Mouse (Mus musculus) neural tube, embryonic 14.5 days (tissue): ENCODE measurements at regions not wholly inside any gene's neighbourhood (a gene's known extent, or its start where the extent isn't known, plus 50 kb on each side); places are given as distances from the start of the nearest gene placed in this dataset.
"Not testable (repeated sequence)": the region's sequence is repeated elsewhere in the genome, so short reads cannot be mapped to it uniquely, and the experiment has no call there.

Experiments used
- ATAC-seq: fragments of 200-750 bp; cut with Nextera tagmentation; 2 replicates; pipeline ENCODE4 v1.8.0; 2017; ENCODE audit warnings: low read depth, mild to moderate bottlenecking, moderate TSS enrichment, moderate library complexity
- H3K27ac ChIP-seq: fragments of 300-500 bp; sonication (generic); 2 replicates; pipeline ENCODE4 v1.5.1; 2014; ENCODE audit warnings: low read depth, mild to moderate bottlenecking, control low read depth, low read length, moderate library complexity, mixed read lengths
- H3K27me3 ChIP-seq: fragments of 300-500 bp; sonication (generic); 2 replicates; pipeline ENCODE4 v1.6.1; 2014; ENCODE audit warnings: low read length; ENCODE audit not compliant: control insufficient read depth, insufficient read depth
- H3K36me3 ChIP-seq: fragments of 300-500 bp; sonication (generic); 2 replicates; pipeline ENCODE4 v1.6.1; 2014; ENCODE audit warnings: low read length, mixed read lengths; ENCODE audit not compliant: control insufficient read depth, insufficient read depth
- H3K4me1 ChIP-seq: fragments of 300-500 bp; sonication (generic); 2 replicates; pipeline ENCODE4 v1.6.1; 2014; ENCODE audit warnings: low read length; ENCODE audit not compliant: control insufficient read depth, insufficient read depth
- H3K4me2 ChIP-seq: fragments of 300-500 bp; sonication (generic); 2 replicates; pipeline ENCODE4 v1.6.1; 2014; ENCODE audit warnings: mild to moderate bottlenecking, low read depth, low read length, control low read depth
- H3K4me3 ChIP-seq: fragments of 300-500 bp; sonication (generic); 2 replicates; pipeline ENCODE4 v1.5.1; 2014; ENCODE audit warnings: low read depth, low read length, control low read depth, mixed read lengths
- H3K9ac ChIP-seq: fragments of 300-500 bp; sonication (generic); replicated peaks from 2 replicates; pipeline ENCODE4 v1.6.1; 2014; ENCODE audit warnings: low read depth, mild to moderate bottlenecking, control low read depth, low read length, mixed read lengths
- H3K9me3 ChIP-seq: fragments of 300-500 bp; sonication (generic); 2 replicates; pipeline ENCODE4 v1.6.1; 2016; ENCODE audit warnings: low read length; ENCODE audit not compliant: control insufficient read depth
- WGBS: fragments of 180-500 bp; shearing (Covaris S2); extraction: QIAGEN DNeasy Blood & Tissue Kit; methylation state at CpG from one replicate; pipeline ENCODE4 v1.1.7; 2014; 5-methylcytosine and 5-hydroxymethylcytosine counted together

DNA sequence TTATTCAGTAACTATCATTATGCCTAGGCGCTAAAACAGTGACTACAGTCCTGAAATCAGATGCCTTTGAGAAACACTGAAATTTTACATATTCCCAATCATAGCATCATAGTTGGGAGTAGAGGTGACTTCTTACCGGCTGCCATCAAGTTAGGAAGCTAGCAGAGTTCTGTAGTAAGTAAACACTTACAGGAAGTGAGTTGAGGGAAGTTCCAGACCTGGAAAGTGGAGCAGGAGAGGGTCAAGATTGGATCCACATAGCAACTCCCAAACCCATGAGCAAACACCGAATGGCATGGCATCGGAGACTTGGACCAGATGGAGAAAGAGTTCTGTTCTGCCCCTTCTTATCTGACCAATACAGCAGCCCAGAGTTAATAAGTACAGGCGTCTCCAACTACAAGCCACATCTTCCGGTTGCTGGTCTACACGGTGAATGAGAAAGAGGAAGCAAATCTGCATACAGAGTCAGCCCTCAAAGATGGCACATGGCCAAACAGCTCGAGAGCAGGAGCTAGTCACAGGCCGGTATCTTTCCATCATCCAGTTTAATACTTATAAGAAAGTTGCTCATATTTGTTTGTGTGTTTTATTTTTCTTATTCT, 184.8 kb upstream of the Slc7a11 start:
- H3K4me2 ChIP-seq = no peak overlapping the region
- no peak overlapping the region for H3K9ac ChIP-seq
- WGBS = 91% methylated on average over 9 of the region's 9 CpGs
- no peaks in the 10 kb centered on the region for H3K27me3 ChIP-seq
- H3K4me3 ChIP-seq = no peak overlapping the region
- H3K9me3 ChIP-seq = no peaks in the 10 kb centered on the region
- no peaks in the 10 kb centered on the region for H3K4me1 ChIP-seq
- no peak overlapping the region for H3K27ac ChIP-seq
- no peaks in the 10 kb centered on the region for H3K36me3 ChIP-seq
- no peak for ATAC-seq

DNA sequence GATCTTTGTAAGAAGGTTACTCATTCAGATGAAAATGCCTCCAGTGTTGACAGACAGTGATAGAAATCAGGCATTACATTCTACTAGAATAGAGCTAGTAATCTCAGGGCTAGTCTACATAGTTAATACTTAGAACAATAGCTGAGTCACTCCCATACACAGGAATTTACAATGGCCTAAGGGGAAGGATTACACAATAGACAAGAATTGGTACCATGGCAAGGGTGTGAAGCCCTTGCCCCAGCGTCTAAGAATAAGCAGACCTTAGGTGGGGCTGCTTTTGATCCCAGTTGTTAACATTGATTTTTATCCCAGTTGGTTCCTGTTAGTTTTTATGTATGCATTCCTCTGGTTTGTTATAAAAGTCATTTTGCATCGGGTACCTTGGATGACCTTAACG, 177.8 kb upstream of the Slc7a11 start:
- not testable (repeated sequence) for H3K4me1 ChIP-seq, H3K36me3 ChIP-seq, ATAC-seq, H3K27me3 ChIP-seq, H3K4me2 ChIP-seq, H3K4me3 ChIP-seq, H3K9me3 ChIP-seq, H3K9ac ChIP-seq, H3K27ac ChIP-seq
- 73% methylated on average over 3 of the region's 3 CpGs for WGBS

DNA sequence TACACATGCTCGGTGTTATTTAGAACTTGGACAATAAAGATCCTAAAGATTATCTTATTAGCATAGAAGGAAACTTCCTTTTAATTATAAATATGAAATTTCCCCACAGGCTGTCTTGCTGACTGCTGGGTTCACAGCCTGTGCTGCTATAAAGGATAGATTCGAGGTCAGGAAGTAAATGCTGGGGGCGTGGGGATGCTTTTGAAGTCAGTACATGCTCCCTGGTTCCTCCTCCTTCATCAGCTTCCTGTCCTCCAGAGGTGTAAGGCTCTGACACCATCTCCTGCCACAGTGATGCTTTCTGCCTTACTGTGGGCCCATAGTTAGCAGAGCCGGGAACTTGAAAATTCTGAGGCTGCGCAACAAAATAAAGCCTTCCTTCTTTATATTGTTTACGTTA, 175.6 kb upstream of the Slc7a11 start:
- Histone ChIP-seq H3K4me2 (no peak overlapping the region), H3K36me3 (no peaks in the 10 kb centered on the region), H3K9ac (no peak overlapping the region), H3K4me1 (no peaks in the 10 kb centered on the region), H3K27ac (no peak overlapping the region), H3K27me3 (no peaks in the 10 kb centered on the region), H3K9me3 (no peaks in the 10 kb centered on the region), H3K4me3 (no peak overlapping the region)
- ATAC-seq = no peak
- 75% methylated on average over 6 of the region's 6 CpGs for WGBS

DNA sequence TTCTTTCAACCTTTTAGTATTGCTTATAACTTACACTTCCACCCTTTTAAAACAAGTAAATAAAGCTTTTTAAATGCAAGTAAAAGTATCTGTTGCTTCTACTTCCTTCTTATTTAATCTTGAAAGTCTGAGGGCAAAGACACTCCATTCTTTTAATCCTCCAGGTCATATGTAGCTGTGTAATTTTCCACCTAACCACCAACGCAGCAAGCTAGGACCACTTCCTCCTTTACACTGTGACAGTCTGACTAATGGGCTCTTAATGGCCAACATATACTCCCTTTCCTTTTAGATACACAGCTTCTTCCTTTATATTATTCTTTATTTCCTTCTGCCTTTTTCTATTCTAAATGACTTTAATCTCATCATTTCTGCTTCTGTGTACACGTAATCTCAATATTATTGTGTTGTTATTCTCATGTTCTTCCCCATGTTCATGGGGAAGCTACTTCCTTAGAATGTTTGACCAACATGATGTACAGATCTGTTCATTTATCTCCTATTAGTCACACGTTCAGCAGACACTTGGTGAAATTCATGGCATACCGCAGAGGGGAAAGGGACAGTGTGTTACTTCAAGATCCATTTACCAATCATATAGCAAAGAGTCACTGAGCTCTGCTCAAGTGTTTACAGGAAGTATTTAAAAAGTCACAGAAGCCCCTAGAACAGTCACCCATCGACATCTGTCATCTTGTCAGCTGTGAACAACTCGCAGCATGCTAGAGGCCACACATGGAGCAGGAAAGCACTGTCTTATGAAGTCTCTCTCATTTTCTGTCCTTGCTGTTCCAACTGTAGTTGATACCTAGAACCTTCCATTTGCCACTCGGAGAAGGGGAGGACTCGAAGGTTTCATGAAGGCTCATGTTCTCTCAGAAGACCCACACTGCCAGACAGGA, 172.2 kb upstream of the Slc7a11 start:
- H3K27me3 ChIP-seq = no peaks in the 10 kb centered on the region
- 88% methylated on average over 8 of the region's 8 CpGs for WGBS
- H3K4me1 ChIP-seq = no peaks in the 10 kb centered on the region
- no peak for ATAC-seq
- H3K4me3 ChIP-seq = no peak overlapping the region
- no peaks in the 10 kb centered on the region for H3K36me3 ChIP-seq
- no peak overlapping the region for H3K9ac ChIP-seq
- no peak overlapping the region for H3K27ac ChIP-seq
- H3K4me2 ChIP-seq = no peak overlapping the region
- H3K9me3 ChIP-seq = no peaks in the 10 kb centered on the region

DNA sequence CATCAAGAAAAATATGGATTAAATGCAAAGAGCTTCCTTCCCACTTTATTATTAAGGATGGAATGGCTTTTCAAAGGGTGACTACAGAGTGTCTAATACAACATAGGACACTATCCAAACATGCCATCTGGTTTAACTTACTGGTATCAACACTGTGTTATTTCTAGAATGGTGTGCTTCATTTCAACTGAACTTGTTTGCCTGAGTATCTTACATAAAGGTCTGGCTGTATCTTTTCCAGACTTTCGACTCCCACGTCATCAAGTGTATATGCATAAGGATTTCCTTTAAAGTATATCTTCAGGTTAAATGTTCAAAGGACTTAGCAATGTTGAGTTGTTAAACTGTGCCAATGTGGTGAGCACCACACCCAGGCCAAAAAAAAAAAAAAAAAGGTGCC, 169.6 kb upstream of the Slc7a11 start:
- WGBS = 94% methylated on average over 2 of the region's 2 CpGs
- H3K27ac ChIP-seq = no peak overlapping the region
- no peaks in the 10 kb centered on the region for H3K4me1 ChIP-seq
- no peaks in the 10 kb centered on the region for H3K9me3 ChIP-seq
- no peak overlapping the region for H3K4me3 ChIP-seq
- no peaks in the 10 kb centered on the region for H3K36me3 ChIP-seq
- no peaks in the 10 kb centered on the region for H3K27me3 ChIP-seq
- no peak overlapping the region for H3K4me2 ChIP-seq
- no peak overlapping the region for H3K9ac ChIP-seq
- ATAC-seq = no peak

DNA sequence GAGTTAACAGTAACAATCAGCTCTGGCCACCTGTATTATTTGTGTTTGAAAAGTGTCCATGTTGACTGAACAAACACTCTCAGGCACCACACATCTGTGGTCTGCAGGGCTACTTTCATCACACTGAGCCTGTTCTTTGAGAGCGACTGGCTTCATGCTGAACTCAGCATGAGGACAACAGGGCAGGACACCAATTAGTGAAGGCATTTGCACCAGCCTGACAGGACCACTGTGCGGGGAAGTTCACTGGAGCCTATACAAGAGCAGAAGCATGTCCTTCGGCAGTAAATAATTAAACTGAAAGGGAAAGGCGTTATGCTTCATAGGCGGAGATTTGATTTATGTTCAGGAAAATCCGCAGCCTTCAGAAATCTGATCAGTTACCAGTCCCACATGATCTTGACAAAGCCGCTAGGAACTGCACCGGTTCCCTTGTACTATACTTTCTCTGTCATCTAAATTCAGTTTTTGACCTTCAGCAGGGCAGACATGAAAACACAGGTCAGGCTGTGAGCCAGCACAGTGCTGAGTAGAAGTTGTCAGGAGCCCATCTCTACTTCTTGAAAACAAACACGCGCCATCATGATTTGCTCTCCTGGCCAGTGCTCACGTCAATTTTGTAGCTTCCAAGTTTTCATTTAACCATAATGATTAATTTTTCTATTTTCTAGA, 166.1 kb upstream of the Slc7a11 start:
- Histone ChIP-seq H3K4me3 (no peak overlapping the region), H3K36me3 (no peaks in the 10 kb centered on the region), H3K27ac (no peak overlapping the region), H3K4me2 (no peak overlapping the region), H3K4me1 (no peaks in the 10 kb centered on the region), H3K9ac (no peak overlapping the region), H3K27me3 (no peaks in the 10 kb centered on the region), H3K9me3 (no peaks in the 10 kb centered on the region)
- 52% methylated on average over 11 of the region's 11 CpGs for WGBS
- no peak for ATAC-seq

DNA sequence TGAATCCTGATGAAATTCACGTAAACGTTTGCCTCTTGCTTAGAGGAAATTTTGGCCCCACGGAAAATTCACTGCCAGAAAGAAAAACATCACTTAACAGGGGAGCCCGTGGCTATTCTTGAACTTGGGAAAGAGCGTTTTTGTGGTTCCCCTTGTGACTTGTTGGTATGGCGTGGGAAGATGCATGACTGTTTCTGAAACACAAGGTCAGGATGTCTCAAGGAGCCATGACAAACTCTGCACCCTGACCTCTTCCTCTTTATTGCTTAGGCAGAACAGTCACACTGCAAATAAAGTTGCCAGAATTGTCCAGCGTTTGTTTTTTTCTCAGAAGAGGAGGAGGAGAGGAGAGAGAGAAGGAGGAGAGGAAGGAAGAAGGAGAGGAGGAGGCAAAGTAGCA, 164.3 kb upstream of the Slc7a11 start:
- Histone ChIP-seq H3K4me1 (no peaks in the 10 kb centered on the region), H3K27me3 (no peaks in the 10 kb centered on the region), H3K9me3 (no peaks in the 10 kb centered on the region), H3K4me3 (no peak overlapping the region), H3K27ac (no peak overlapping the region), H3K4me2 (no peak overlapping the region), H3K9ac (no peak overlapping the region), H3K36me3 (no peaks in the 10 kb centered on the region)
- 62% methylated on average over 7 of the region's 7 CpGs for WGBS
- no peak for ATAC-seq

DNA sequence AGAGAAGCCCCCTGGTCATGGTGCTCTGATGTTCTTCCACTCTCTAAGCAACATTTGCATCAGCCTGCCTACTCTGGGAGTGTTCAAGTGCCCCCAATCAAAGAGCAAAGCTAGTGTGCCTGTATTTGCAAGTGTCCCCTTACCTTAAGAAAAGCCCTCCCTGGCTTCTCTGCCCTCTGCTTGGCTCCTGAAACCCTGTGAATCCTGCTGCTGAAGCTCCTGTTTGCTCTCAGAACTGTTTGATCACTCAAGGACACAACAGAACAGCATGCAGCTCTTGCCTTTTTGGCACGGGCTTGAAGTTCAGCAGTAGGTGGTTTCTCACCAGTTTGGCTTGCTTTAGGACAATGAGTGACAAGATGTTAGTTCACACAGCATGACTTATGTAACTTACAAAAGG, 163.6 kb upstream of the Slc7a11 start:
- no peak for ATAC-seq
- WGBS = 23% methylated on average over 1 of the region's 1 CpGs
- no peak overlapping the region for H3K27ac ChIP-seq

DNA sequence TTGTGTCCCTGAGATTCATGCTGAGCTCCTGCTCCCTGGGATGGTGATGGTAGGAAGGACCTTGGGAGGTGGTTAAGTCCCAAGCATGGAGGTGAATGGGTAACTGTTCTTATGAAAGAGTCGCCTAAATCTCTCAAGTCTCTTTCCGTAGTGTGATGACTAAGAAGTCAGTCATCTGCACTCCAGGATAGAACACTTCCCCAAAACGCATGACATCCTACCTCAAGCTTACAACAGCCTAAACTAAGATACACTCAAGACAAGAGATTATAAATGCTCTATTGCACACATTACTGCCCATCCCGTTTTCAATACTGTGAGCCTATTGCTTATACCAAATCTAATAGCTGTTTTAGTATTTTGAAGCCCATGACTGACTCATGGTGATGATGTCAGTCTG, 162.3 kb upstream of the Slc7a11 start:
- 87% methylated on average over 4 of the region's 4 CpGs for WGBS
- no peak overlapping the region for H3K27ac ChIP-seq
- H3K4me3 ChIP-seq = no peak overlapping the region
- no peaks in the 10 kb centered on the region for H3K4me1 ChIP-seq
- no peaks in the 10 kb centered on the region for H3K27me3 ChIP-seq
- H3K4me2 ChIP-seq = no peak overlapping the region
- H3K9ac ChIP-seq = no peak overlapping the region
- no peaks in the 10 kb centered on the region for H3K9me3 ChIP-seq
- no peaks in the 10 kb centered on the region for H3K36me3 ChIP-seq
- ATAC-seq = no peak

More for the DNA sequence above, 163.6 kb upstream of the Slc7a11 start:
- H3K4me2 ChIP-seq = no peak overlapping the region
- no peak overlapping the region for H3K9ac ChIP-seq
- no peaks in the 10 kb centered on the region for H3K4me1 ChIP-seq
- H3K9me3 ChIP-seq = no peaks in the 10 kb centered on the region
- H3K4me3 ChIP-seq = no peak overlapping the region
- no peaks in the 10 kb centered on the region for H3K36me3 ChIP-seq
- H3K27me3 ChIP-seq = no peaks in the 10 kb centered on the region
